Mouse (Mus musculus): Measurements from ENCODE around the gene Arl6ip5. TPM values are rescaled to one million over a fixed set of nuclear protein-coding genes. Genes with fewer than 3 reads are reported as not detected.

Gene Arl6ip5
- polyA plus RNA-seq, 1 experiment from 2014 or later: 34.6 TPM

DNA sequence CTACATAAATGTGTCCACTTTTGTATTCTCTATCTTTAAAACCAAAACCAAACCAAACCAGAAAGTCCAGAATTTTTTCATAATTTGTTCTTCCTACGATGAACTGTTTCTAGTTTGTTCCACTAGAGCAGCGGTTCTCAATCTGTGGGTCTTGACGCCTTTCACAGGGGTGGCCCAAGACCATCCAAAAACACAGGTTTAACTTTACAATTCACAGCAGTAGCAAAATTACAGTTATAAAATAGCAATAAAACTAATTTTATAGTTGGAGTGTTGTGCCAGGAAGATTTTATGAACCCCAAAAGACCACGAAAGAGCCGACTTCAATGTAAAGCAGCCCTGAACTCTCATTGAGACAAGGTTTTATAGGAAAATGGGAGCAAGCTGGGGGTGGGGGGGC, 25.6 kb downstream of the Arl6ip5 start:
- Histone ChIP-seq H3K9me3 (replicated peaks; ENCODE audit: control insufficient read depth, low read length) (no peaks in the 10 kb centered on the region; the same call in 1 of the 2 replicates), H3K27me3 (ENCODE audit: control insufficient read depth, insufficient read depth, low read depth, low read length) (no peaks in the 10 kb centered on the region), H3K9ac (ENCODE audit: low read depth, low read length) (no peak overlapping the region), H3K4me3 (ENCODE audit: low read depth, low read length) (no peak overlapping the region), H3K4me1 (ENCODE audit: control insufficient read depth, low read depth, low read length) (no peaks in the 10 kb centered on the region), H3K4me2 (ENCODE audit: low read depth, low read length) (no peak overlapping the region), H3K27ac (ENCODE audit: low read length) (no peak overlapping the region), H3K36me3 (ENCODE audit: control insufficient read depth, insufficient read depth) (peaks cover 8% of the 10 kb centered on the region; the same call in 1 of the 2 replicates)
- ATAC-seq (ENCODE audit: low read depth): no peak
- 87% methylated on average over 5 of the region's 5 CpGs for WGBS (ENCODE audit: insufficient replicate concordance)

DNA sequence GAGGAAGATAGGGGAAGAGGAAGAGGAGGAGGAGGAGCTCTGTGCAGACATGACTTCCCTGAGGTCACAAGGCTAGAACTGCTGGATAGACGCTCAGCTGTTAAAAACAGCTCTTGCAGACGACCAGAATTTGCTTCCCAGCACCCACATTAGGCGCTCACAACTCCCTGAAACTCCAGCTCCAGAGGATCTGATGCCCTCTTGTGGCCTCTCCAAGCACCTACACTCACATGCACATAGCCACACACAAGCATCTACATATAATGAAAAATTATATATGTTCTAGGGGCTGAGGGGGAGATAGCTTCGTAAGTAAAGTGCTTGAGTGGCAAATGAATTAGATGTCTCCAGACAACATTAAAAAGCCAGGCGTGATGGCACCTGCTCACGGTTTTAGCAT, 28.9 kb downstream of the Arl6ip5 start:
- Histone ChIP-seq H3K4me3 (ENCODE audit: low read depth, low read length) (no peak overlapping the region), H3K9ac (ENCODE audit: low read depth, low read length) (no peak overlapping the region), H3K27ac (ENCODE audit: low read length) (no peak overlapping the region), H3K4me1 (ENCODE audit: control insufficient read depth, low read depth, low read length) (no peaks in the 10 kb centered on the region), H3K36me3 (ENCODE audit: control insufficient read depth, insufficient read depth) (no peaks in the 10 kb centered on the region), H3K9me3 (replicated peaks; ENCODE audit: control insufficient read depth, low read length) (no peaks in the 10 kb centered on the region; the same call in 1 of the 2 replicates), H3K27me3 (ENCODE audit: control insufficient read depth, insufficient read depth, low read depth, low read length) (no peaks in the 10 kb centered on the region), H3K4me2 (ENCODE audit: low read depth, low read length) (no peak overlapping the region)
- ATAC-seq (ENCODE audit: low read depth): no peak
- 68% methylated on average over 6 of the region's 6 CpGs for WGBS (ENCODE audit: insufficient replicate concordance)

DNA sequence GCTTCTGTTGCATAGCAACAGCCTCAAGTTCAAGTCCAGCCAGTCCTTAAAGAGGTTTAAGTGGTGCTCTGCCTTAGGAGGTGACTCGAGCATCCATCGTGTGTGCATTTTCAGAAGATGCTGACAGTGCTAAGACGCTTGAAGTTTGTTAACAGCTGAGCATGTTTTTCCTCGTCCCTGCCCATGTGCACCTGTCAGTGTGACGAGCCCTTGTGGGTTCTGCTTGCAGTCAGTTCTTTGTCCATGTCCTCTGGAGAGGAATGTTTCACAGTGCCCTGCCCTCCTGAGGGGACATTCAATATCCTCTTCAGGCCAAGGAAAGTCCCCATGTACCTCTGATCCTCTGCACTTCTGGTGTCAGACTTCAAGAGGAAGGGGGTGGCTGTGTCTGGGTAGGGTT, 29.6 kb downstream of the Arl6ip5 start:
- Histone ChIP-seq H3K9ac (ENCODE audit: low read depth, low read length) (no peak overlapping the region), H3K4me3 (ENCODE audit: low read depth, low read length) (no peak overlapping the region), H3K27ac (ENCODE audit: low read length) (no peak overlapping the region), H3K4me2 (ENCODE audit: low read depth, low read length) (no peak overlapping the region), H3K27me3 (ENCODE audit: control insufficient read depth, insufficient read depth, low read depth, low read length) (no peaks in the 10 kb centered on the region), H3K9me3 (replicated peaks; ENCODE audit: control insufficient read depth, low read length) (no peaks in the 10 kb centered on the region; the same call in 1 of the 2 replicates), H3K4me1 (ENCODE audit: control insufficient read depth, low read depth, low read length) (no peaks in the 10 kb centered on the region), H3K36me3 (ENCODE audit: control insufficient read depth, insufficient read depth) (no peaks in the 10 kb centered on the region)
- ATAC-seq (ENCODE audit: low read depth): no peak
- 75% methylated on average over 5 of the region's 5 CpGs for WGBS (ENCODE audit: insufficient replicate concordance)

DNA sequence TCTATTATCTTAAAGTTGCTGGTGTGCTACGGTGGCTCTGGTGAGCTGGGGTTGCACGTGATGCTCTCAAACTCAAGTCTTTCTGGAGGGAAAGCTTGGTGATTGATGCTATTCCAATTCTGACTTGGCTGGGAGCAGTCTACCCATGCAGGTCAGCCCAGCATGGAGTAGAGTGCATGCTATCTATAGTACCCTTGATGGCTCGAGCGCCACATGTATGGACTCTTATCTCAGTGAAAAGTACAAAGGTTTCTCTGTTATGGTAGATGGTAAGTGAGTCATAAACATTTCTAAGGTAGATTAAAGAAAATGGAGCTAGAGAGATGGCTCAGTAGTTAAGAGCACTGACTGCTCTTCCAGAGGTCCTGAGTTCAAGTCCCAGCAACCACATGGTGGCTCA, 32.0 kb downstream of the Arl6ip5 start:
- Histone ChIP-seq H3K4me1 (ENCODE audit: control insufficient read depth, low read depth, low read length) (no peaks in the 10 kb centered on the region), H3K36me3 (ENCODE audit: control insufficient read depth, insufficient read depth) (no peaks in the 10 kb centered on the region), H3K4me2 (ENCODE audit: low read depth, low read length) (no peak overlapping the region), H3K9ac (ENCODE audit: low read depth, low read length) (no peak overlapping the region), H3K4me3 (ENCODE audit: low read depth, low read length) (no peak overlapping the region), H3K27me3 (ENCODE audit: control insufficient read depth, insufficient read depth, low read depth, low read length) (no peaks in the 10 kb centered on the region), H3K27ac (ENCODE audit: low read length) (no peak overlapping the region), H3K9me3 (replicated peaks; ENCODE audit: control insufficient read depth, low read length) (no peaks in the 10 kb centered on the region; the same call in 1 of the 2 replicates)
- no peak for ATAC-seq (ENCODE audit: low read depth)
- WGBS (ENCODE audit: insufficient replicate concordance): 70% methylated on average over 4 of the region's 4 CpGs

DNA sequence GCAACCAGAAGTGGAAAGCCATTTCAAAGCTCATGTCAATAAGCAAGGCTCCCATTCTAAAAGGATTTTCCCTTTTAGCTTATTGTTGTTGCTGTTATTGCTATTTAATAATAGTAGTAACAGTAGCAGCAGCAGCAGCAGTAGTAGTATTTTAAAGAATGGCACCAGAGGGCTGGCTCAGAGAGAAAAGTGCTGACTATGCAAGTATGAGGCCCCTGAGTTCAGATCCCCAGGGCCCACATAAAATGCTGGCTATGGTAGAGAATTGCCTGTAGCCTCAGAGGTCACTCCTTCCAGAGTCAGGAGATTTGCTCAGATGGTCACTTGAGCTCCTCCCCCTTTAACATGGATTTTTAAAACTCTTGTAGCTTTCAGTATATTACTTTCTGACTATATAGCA, 34.7 kb downstream of the Arl6ip5 start:
- no peaks in the 10 kb centered on the region for H3K36me3 ChIP-seq (ENCODE audit: control insufficient read depth, insufficient read depth)
- H3K27me3 ChIP-seq (ENCODE audit: control insufficient read depth, insufficient read depth, low read depth, low read length): no peaks in the 10 kb centered on the region
- H3K9ac ChIP-seq (ENCODE audit: low read depth, low read length): no peak overlapping the region
- H3K9me3 ChIP-seq (replicated peaks; ENCODE audit: control insufficient read depth, low read length): no peaks in the 10 kb centered on the region
- no peaks in the 10 kb centered on the region for H3K4me1 ChIP-seq (ENCODE audit: control insufficient read depth, low read depth, low read length)
- H3K27ac ChIP-seq (ENCODE audit: low read length): no peak overlapping the region
- no peak for ATAC-seq (ENCODE audit: low read depth)
- no peak overlapping the region for H3K4me3 ChIP-seq (ENCODE audit: low read depth, low read length)
- no peak overlapping the region for H3K4me2 ChIP-seq (ENCODE audit: low read depth, low read length)

DNA sequence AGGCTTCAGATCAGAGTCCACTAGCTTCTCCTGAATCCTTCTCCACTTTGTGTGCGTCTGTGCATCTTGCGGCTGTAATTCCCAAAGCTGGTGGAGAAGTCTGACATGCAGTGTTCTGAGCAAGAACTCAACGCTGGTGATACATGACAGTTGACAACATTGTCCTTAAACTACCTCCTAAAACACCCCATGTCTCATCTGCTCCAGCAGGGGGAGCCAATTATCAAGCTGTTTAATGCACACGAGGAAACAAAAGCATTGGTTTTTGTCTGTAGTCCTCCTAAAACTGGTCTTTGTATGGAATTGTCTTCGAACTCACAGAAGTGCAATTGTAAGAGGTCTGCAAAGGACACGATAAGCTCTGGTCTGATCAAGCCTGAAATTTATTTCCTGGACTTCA, 40.5 kb downstream of the Arl6ip5 start:
- no peak overlapping the region for H3K27ac ChIP-seq (ENCODE audit: low read length)
- no peak overlapping the region for H3K9ac ChIP-seq (ENCODE audit: low read depth, low read length)
- WGBS (ENCODE audit: insufficient replicate concordance): 31% methylated on average over 6 of the region's 6 CpGs
- H3K4me1 ChIP-seq (ENCODE audit: control insufficient read depth, low read depth, low read length): no peaks in the 10 kb centered on the region
- no peaks in the 10 kb centered on the region for H3K9me3 ChIP-seq (replicated peaks; ENCODE audit: control insufficient read depth, low read length)
- H3K4me2 ChIP-seq (ENCODE audit: low read depth, low read length): no peak overlapping the region
- H3K36me3 ChIP-seq (ENCODE audit: control insufficient read depth, insufficient read depth): no peaks in the 10 kb centered on the region
- no peak overlapping the region for H3K4me3 ChIP-seq (ENCODE audit: low read depth, low read length)
- H3K27me3 ChIP-seq (ENCODE audit: control insufficient read depth, insufficient read depth, low read depth, low read length): no peaks in the 10 kb centered on the region
- no peak for ATAC-seq (ENCODE audit: low read depth)

DNA sequence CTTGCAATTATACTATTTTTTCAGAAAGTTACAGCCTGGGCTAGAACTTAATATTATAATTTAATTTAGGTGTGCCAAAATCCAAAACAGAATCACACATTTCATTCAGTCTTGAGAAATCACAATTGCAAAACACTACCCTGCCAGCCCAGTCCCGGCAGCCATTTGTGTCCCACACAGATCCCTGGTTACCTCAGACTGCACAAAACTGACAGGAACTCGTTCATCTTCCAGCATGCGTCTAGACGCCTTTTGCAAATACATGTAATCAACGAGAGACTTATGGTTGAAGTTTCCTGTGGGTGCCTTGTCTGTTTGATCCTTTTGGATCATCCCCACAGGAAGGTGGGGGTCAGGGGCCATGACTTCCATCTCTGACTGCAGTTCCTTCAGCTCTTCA, 41.6 kb downstream of the Arl6ip5 start:
- Histone ChIP-seq H3K36me3 (ENCODE audit: control insufficient read depth, insufficient read depth) (no peaks in the 10 kb centered on the region), H3K27ac (ENCODE audit: low read length) (no peak overlapping the region), H3K9me3 (replicated peaks; ENCODE audit: control insufficient read depth, low read length) (no peaks in the 10 kb centered on the region), H3K27me3 (ENCODE audit: control insufficient read depth, insufficient read depth, low read depth, low read length) (no peaks in the 10 kb centered on the region), H3K9ac (ENCODE audit: low read depth, low read length) (no peak overlapping the region), H3K4me2 (ENCODE audit: low read depth, low read length) (no peak overlapping the region), H3K4me1 (ENCODE audit: control insufficient read depth, low read depth, low read length) (no peaks in the 10 kb centered on the region), H3K4me3 (ENCODE audit: low read depth, low read length) (no peak overlapping the region)
- ATAC-seq (ENCODE audit: low read depth): no peak
- 25% methylated on average over 5 of the region's 5 CpGs for WGBS (ENCODE audit: insufficient replicate concordance)

DNA sequence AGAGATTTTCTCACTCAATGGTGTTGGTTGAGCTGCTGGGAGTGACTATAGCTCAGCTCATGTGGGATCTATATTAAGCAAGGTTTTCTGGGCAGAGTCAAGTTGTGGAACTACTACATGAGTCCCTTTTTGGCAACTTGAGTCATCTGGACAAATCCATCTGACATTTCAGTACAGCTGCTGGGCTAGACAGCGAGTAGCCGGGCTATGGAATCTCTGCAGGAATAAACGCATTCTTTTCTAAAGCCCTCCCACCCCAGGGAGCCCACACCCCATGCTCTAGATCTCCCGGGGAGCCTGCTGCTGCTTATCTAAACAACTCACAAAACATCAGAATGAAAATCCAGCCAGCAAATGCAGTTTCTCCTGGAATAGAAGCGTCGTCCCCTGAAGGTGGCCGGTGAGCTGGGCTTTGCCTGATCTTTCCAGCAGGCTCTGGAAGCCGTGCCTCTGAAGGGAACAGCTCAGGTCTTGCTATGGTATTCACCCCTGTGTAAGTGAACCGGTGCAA, 42.3 kb downstream of the Arl6ip5 start, which contains the start of gene Lmod3:
Gene Lmod3, minus strand, starts transcription at position 49 of the 511 bp plus-strand sequence.
- Histone ChIP-seq H3K4me2 (ENCODE audit: low read depth, low read length) (no peak within 1 kb of the TSS), H3K36me3 (ENCODE audit: control insufficient read depth, insufficient read depth) (no peaks in the 10 kb centered on the region), H3K4me1 (ENCODE audit: control insufficient read depth, low read depth, low read length) (no peaks in the 10 kb centered on the region), H3K9me3 (replicated peaks; ENCODE audit: control insufficient read depth, low read length) (no peaks in the 10 kb centered on the region), H3K27ac (ENCODE audit: low read length) (no peak within 1 kb of the TSS), H3K27me3 (ENCODE audit: control insufficient read depth, insufficient read depth, low read depth, low read length) (no peaks in the 10 kb centered on the region), H3K4me3 (ENCODE audit: low read depth, low read length) (no peak within 1 kb of the TSS), H3K9ac (ENCODE audit: low read depth, low read length) (no peak within 1 kb of the TSS)
- 42% methylated on average over 9 of the region's 9 CpGs for WGBS (ENCODE audit: insufficient replicate concordance)
- no peak for ATAC-seq (ENCODE audit: low read depth)

DNA sequence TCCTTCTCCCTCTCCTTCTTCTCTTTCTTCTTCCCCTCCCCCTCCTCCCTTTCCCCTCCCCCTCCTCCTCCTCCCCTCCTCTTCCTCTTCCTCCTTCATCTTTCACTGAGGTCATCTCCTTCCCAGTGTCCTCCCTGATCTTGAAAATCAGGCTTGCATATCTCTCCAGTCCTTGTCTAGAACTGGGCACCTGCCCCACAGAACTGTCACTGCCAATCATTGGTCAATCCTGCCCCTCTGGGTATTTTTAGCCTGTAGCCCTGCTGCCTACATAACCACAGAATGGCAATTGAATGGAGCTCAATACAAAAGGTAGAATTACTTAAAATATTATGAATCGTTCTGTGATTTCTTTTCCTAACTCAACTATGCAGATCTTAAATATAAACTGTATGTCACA, 48.0 kb downstream of the Arl6ip5 start:
- 65% methylated on average over 1 of the region's 1 CpGs for WGBS (ENCODE audit: insufficient replicate concordance)
- Histone ChIP-seq H3K4me2 (ENCODE audit: low read depth, low read length) (no peak overlapping the region), H3K27ac (ENCODE audit: low read length) (no peak overlapping the region), H3K9me3 (replicated peaks; ENCODE audit: control insufficient read depth, low read length) (no peaks in the 10 kb centered on the region), H3K27me3 (ENCODE audit: control insufficient read depth, insufficient read depth, low read depth, low read length) (no peaks in the 10 kb centered on the region), H3K36me3 (ENCODE audit: control insufficient read depth, insufficient read depth) (no peaks in the 10 kb centered on the region), H3K4me3 (ENCODE audit: low read depth, low read length) (no peak overlapping the region), H3K4me1 (ENCODE audit: control insufficient read depth, low read depth, low read length) (no peaks in the 10 kb centered on the region), H3K9ac (ENCODE audit: low read depth, low read length) (no peak overlapping the region)
- ATAC-seq (ENCODE audit: low read depth): no peak
